Mouse (Mus musculus) embryonic fibroblast, embryonic 13.5 days (primary cell): ENCODE results near the gene Pcnx3. TPM values are rescaled to one million over a fixed set of nuclear protein-coding genes. Genes with fewer than 3 reads are reported as not detected.

Experiments
- H3K27ac ChIP-seq: 2 replicates; pipeline ENCODE4 v1.5.1; 2012; ENCODE audit warnings: low read length, control low read depth, inconsistent platforms; ENCODE audit not compliant: insufficient read depth
- H3K4me1 ChIP-seq: 2 replicates; pipeline ENCODE4 v1.6.1; 2011; ENCODE audit warnings: low read length; ENCODE audit not compliant: control insufficient read depth, insufficient read depth
- H3K4me3 ChIP-seq: 2 replicates; pipeline ENCODE4 v1.5.1; 2011; ENCODE audit warnings: mild to moderate bottlenecking, control low read depth, low read length; ENCODE audit not compliant: insufficient read depth
- CTCF ChIP-seq: IDR thresholded peaks from 2 replicates; pipeline ENCODE4 v1.5.1; 2011; ENCODE audit warnings: mild to moderate bottlenecking, control low read depth, low read length, moderate library complexity, borderline replicate concordance; ENCODE audit not compliant: insufficient read depth
- POLR2A ChIP-seq: IDR thresholded peaks from 2 replicates; pipeline ENCODE4 v1.6.1; 2011; ENCODE audit warnings: low read depth, mild to moderate bottlenecking, control low read depth, low read length, moderate library complexity
- polyA plus RNA-seq: library from polyadenylated mRNA; stranded (reverse); fragments of >200 nt; gene quantifications from 2 replicates; pipeline ENCODE4 v1.2.4, GENCODE M21; 2011; ENCODE audit warnings: low read depth; ENCODE audit not compliant: missing spikeins, insufficient read length

Gene Pcnx3
- polyA plus RNA-seq, 1 experiment, result 48.4 TPM

DNA sequence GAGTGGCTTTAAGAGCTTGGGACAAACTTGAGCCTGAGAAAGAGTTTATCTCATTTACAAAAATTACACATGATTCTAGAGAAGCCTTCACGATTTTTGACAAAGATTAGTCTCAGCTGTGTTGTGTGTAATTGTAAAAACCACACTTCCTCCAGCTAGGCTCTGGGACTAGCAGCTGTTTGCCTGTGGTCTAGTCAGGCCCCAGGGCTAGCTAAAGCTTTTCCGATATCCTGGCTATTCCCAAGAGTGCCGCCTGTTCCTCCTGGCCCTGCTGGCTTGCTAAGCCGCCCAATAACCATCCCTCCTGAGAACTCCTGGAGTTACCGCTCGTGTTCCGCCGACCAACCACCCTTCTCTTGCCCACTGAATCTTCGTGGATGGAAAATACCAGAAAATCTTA, 56.6 kb downstream of the Pcnx3 start:
- no peak overlapping the region for H3K4me3 ChIP-seq
- H3K27ac ChIP-seq, result no peak overlapping the region
- peaks cover 3% of the 10 kb centered on the region; the same call in 1 of the 2 replicates for H3K4me1 ChIP-seq
- no peak for TF ChIP-seq CTCF
- no peak for TF ChIP-seq POLR2A

GRCm38 (mm10) chr19:5629907-5630306, 58.8 kb downstream of the Pcnx3 start:
- TF ChIP-seq CTCF, result no peak
- no peak for TF ChIP-seq POLR2A
- Histone ChIP-seq H3K27ac (no peak overlapping the region), H3K4me3 (no peak overlapping the region), H3K4me1 (no peaks in the 10 kb centered on the region)

- TF ChIP-seq CTCF (no peak), POLR2A (no peak)
- H3K4me1 ChIP-seq, result no peaks in the 10 kb centered on the region
Observed at GRCm38 (mm10) chr19:5625311-5625710, 63.4 kb downstream of the Pcnx3 start.

GRCm38 (mm10) chr19:5621884-5622283, 66.8 kb downstream of the Pcnx3 start:
- no peak for TF ChIP-seq CTCF
- no peak for TF ChIP-seq POLR2A
- H3K4me3 ChIP-seq, result no peak overlapping the region
- no peaks in the 10 kb centered on the region for H3K4me1 ChIP-seq

More at GRCm38 (mm10) chr19:5625311-5625710, 63.4 kb downstream of the Pcnx3 start:
- no peak overlapping the region for H3K4me3 ChIP-seq
- no peak overlapping the region for H3K27ac ChIP-seq

DNA sequence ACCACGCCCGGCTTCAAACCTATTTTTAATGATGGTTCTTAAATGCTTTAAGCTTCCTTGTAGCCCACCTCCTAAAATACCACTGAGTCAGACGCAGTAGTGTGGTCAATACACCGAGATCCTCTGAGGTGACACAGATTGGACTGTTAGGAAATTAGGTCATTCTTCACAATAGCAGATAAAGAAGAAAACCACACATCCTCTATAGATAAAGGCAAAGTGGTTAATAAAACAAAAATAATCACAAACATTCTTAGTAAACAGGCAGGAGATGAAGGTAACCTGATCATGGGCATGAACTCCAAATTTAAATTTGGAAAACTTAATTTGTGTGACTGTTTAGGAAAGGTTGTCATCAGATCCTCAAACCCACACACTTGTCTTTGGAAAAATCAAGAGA, 68.7 kb downstream of the Pcnx3 start:
- H3K4me1 ChIP-seq, result 0 out of 2 replicates have a peak, but pooled peaks cover under 1% of the 10 kb centered on the region
- H3K4me3 ChIP-seq, result no peak overlapping the region
- TF ChIP-seq POLR2A (no peak), CTCF (no peak)
- no peak overlapping the region for H3K27ac ChIP-seq

More at GRCm38 (mm10) chr19:5621884-5622283, 66.8 kb downstream of the Pcnx3 start:
- no peak overlapping the region for H3K27ac ChIP-seq

- Histone ChIP-seq H3K4me3 (no peak overlapping the region), H3K27ac (no peak overlapping the region), H3K4me1 (0 out of 2 replicates have a peak, but pooled peaks cover 2% of the 10 kb centered on the region)
- TF ChIP-seq CTCF, result no peak
- no peak for TF ChIP-seq POLR2A
Observed at GRCm38 (mm10) chr19:5614953-5615352, 73.8 kb downstream of the Pcnx3 start.

Other genes starting within 250 kb of the Pcnx3 start
- 13.4 and 35.0 TPM in 2 replicates for gene Fosl1, start 241.4 kb downstream of the Pcnx3 start, polyA plus RNA-seq
- gene Ccdc85b, start 231.0 kb downstream of the Pcnx3 start, polyA plus RNA-seq, result 3.0 and 5.2 TPM in 2 replicates
- 53.1 and 66.3 TPM in 2 replicates for gene Fibp, start 228.3 kb downstream of the Pcnx3 start, polyA plus RNA-seq
- 0.76 and 1.0 TPM in 2 replicates for gene Ctsw, start 220.4 kb downstream of the Pcnx3 start, polyA plus RNA-seq
- 368 and 420 TPM in 2 replicates for gene Efemp2, start 215.0 kb downstream of the Pcnx3 start, polyA plus RNA-seq
- gene Mus81, start 200.5 kb downstream of the Pcnx3 start, polyA plus RNA-seq, result 21.8 and 27.1 TPM in 2 replicates
- 1,890 and 1,995 TPM in 2 replicates for gene Cfl1, start 198.5 kb downstream of the Pcnx3 start, polyA plus RNA-seq
- gene 1700020D05Rik, start 185.1 kb downstream of the Pcnx3 start, polyA plus RNA-seq, result 0.97 and 1.4 TPM in 2 replicates
- gene Snx32, start 178.4 kb downstream of the Pcnx3 start, polyA plus RNA-seq, result 8.7 and 18.4 TPM in 2 replicates
- not detected in 2 replicates for gene Ovol1, start 128.3 kb downstream of the Pcnx3 start, polyA plus RNA-seq
- gene Ap5b1, start 120.9 kb downstream of the Pcnx3 start, polyA plus RNA-seq, result 3.1 and 3.2 TPM in 2 replicates
- 36.9 and 38.5 TPM in 2 replicates for gene Rnaseh2c, start 87.0 kb downstream of the Pcnx3 start, polyA plus RNA-seq
- 41.4 and 46.4 TPM in 2 replicates for gene Kat5, start 78.7 kb downstream of the Pcnx3 start, polyA plus RNA-seq
- gene Rela, start 51.4 kb downstream of the Pcnx3 start, polyA plus RNA-seq, result 53.6 and 62.3 TPM in 2 replicates
- 16.7 and 19.1 TPM in 2 replicates for gene Sipa1, start 25.2 kb downstream of the Pcnx3 start, polyA plus RNA-seq
- 9.3 and 14.2 TPM in 2 replicates for gene Map3k11, start 166 bp downstream of the Pcnx3 start, polyA plus RNA-seq
- gene Kcnk7, start 15.5 kb upstream of the Pcnx3 start, polyA plus RNA-seq, result not detected in 2 replicates
- gene Ehbp1l1, start 37.4 kb upstream of the Pcnx3 start, polyA plus RNA-seq, result 62.8 and 86.1 TPM in 2 replicates
- 51.3 and 54.8 TPM in 2 replicates for gene Fam89b, start 40.7 kb upstream of the Pcnx3 start, polyA plus RNA-seq
- 119 and 136 TPM in 2 replicates for gene Ltbp3, start 52.0 kb upstream of the Pcnx3 start, polyA plus RNA-seq
- 78.4 and 83.1 TPM in 2 replicates for gene Scyl1, start 82.5 kb upstream of the Pcnx3 start, polyA plus RNA-seq
- gene Frmd8, start 186.4 kb upstream of the Pcnx3 start, polyA plus RNA-seq, result 24.9 and 35.7 TPM in 2 replicates
- 1.3 and 3.5 TPM in 2 replicates for gene Slc25a45, start 188.9 kb upstream of the Pcnx3 start, polyA plus RNA-seq
- gene Tigd3, start 205.2 kb upstream of the Pcnx3 start, polyA plus RNA-seq, result 0.60 and 1.5 TPM in 2 replicates
- gene Dpf2, start 224.1 kb upstream of the Pcnx3 start, polyA plus RNA-seq, result 94.7 and 135 TPM in 2 replicates
- gene Cdc42ep2, start 235.9 kb upstream of the Pcnx3 start, polyA plus RNA-seq, result 10.4 and 12.1 TPM in 2 replicates